Mouse (Mus musculus) megakaryocyte progenitor cell, adult 5-6 weeks (primary cell): Measurements from ENCODE around the gene Mb. TPM values are rescaled to one million over a fixed set of nuclear protein-coding genes. Genes with fewer than 3 reads are reported as not detected.

Experiments
- ATAC-seq: replicated peaks from 2 replicates; pipeline ENCODE4 v1.8.0; 2016; ENCODE audit warnings: mild to moderate bottlenecking, moderate TSS enrichment, inconsistent platforms; ENCODE audit not compliant: poor library complexity
- total RNA-seq, 2 experiments: library from RNA; stranded (forward) in 1 of 2; stranded (reverse) in 1 of 2; fragments of 157-497, 149-512 nt in 1 of 2; fragments of 200-1000 nt in 1 of 2; gene quantifications; 2 replicates each; pipeline versions ENCODE4 v1.2.3 to v1.2.4; 2015 to 2017

The Mb gene
- total RNA-seq, 2 experiments from 2014 or later: not detected

- ATAC-seq: no peak
These were observed 22.8 kb downstream of the Mb start for GRCm38 (mm10) chr15:77027675-77028074.

DNA sequence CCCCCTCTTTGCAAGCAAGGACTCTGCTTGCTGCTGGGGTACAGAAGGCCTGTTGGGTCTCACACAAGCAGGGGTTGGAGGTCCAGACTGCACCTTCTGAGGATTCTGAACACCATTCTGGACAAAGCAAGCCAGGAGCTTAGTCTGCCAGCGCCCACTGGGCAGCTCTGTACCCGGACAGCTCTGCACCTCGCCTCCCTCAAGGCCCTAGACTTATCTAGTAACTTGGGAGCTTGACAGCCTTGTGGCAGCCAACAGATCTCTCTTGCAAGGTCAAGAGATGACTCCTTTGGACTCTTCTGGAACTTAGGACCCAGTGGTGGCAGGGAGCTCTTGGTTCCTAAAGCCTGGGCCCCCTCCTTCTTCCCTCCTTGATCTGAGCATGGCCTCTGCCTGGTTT, 23.4 kb downstream of the Mb start:
- ATAC-seq: no peak

GRCm38 (mm10) chr15:77025884-77026583, 24.4 kb downstream of the Mb start:
- no peak for ATAC-seq

DNA sequence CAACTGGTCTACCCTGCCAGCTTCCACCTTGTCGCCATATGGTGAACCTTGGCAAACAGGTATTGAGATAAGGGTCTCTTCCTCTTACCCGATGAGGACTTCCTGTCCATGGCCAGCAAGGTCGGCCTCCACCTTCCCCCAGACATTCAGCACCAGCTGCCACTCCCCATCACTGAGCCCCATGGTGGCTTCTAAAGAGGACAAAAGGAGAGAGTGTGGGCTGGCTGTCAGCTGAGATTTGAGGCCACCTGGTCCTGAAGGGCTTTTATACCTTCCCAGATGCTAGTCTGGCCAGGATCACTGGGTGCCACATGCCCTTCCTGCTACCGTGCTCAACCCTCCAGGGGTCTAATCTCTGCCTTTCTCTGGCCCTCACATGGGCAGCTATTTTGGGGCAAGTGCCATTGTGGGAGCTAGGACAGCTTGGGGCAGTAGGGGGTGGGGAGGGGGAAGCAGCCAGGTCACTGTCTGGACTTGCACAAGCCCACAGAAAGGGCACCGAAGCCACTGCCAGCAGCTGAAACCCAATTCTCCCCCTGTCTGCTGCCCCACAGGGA, 28.0 kb downstream of the Mb start:
- ATAC-seq: no peak

- no peak for ATAC-seq
These were observed 28.6 kb downstream of the Mb start for GRCm38 (mm10) chr15:77021851-77022250.

- no peak for ATAC-seq
These were observed 29.4 kb downstream of the Mb start for GRCm38 (mm10) chr15:77021056-77021455.

- ATAC-seq: no peak
These were observed 30.3 kb downstream of the Mb start for GRCm38 (mm10) chr15:77020136-77020535.

DNA sequence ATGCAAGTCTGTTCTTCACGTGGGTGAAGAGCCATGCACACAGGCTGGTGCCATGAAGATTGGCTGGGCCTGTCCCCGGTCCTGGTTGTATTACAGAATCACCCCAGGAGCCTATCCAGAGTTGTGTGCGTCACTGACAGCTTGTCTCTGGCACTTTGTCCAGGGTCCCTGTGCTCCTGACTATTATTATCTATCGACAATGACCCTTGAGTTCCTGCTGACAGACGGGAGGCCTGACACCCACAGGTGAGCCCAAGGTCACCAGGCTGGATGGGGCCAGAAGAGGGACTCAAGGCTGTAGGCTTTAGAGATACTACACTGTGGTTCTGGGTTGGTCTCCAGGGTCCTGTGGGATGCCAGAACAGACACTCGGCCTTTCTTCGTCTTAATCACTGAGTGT, 30.9 kb downstream of the Mb start:
- no peak for ATAC-seq

- no peak for ATAC-seq
These were observed 31.6 kb downstream of the Mb start for GRCm38 (mm10) chr15:77018740-77019340.

DNA sequence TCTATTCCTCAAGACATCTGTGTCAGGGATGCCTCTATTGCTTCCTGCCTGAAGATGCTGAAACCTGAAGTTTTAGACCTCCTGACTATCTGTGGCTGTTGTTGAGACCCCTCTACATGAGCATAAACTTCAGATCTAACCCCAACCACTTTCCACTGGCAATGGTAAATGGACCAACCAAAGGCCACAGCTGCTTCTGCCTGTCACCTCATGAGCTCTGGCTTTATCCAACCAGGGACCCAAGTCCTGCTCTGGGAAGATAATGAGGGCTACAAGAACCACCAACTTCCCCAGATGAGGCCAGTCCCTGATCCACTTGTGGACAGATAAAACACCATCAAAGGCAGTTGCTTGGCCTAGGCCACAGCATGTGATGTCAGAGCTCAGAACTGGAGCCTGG, 32.6 kb downstream of the Mb start:
- ATAC-seq: no peak

DNA sequence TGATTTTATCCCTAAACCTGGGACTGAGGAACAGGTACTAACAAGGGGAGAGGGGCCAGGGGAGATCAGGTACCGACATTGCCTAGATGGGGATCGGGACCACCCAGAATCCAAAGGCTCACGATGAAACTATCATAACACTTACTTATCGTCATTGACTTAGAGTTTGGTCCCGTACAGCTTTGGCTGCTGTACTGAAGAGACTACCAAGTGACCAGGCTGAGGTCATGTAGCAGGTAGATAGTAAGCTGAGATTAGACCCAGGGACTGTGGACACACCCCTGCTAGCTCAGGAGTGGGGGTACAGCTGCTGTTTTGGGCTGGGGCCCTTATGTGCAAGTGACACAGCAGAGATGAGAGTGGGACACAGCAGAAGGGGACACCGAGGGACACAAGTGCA, 34.0 kb downstream of the Mb start:
- ATAC-seq: no peak

DNA sequence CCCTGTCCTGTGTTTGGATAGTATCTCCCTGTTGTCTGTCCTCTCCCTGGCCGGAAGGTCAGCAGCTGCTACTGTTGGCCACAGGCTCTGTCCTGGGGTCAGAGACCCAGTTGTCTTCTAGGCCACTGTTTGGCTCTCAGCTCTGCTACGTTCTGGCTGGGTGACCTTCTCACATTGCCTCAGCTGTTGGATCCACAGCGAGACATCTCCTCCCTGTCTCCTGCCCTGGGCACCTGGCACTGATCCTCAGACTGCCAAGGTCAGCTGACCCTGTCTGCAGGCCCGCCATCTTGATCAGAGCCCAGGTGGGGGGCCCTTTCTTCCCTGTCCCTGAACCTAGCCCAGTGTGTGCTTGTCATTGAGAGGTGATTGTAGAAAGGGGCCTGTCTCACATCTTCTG, 35.5 kb downstream of the Mb start:
- ATAC-seq: no peak

DNA sequence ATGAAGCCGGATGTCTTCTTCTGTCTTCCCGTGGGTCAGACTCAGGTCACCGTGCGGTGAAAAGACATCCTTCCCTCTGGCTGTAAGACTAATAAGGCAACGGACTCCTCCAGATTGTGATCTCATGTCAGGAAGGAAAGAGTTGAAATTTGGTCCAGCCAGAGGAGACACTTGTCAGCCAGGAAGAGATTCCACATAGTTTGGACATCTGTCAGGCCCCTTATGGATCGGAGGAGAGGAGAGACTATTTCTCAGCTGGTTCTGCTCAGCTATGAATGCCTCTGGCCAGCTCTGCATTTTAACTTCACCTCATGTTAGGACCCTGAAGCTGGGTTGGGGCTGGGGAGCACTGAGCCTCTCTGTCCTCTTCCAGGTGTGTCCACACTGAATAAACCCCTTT, 36.0 kb downstream of the Mb start:
- ATAC-seq: no peak

GRCm38 (mm10) chr15:77013753-77014241, 36.7 kb downstream of the Mb start:
- no peak for ATAC-seq

DNA sequence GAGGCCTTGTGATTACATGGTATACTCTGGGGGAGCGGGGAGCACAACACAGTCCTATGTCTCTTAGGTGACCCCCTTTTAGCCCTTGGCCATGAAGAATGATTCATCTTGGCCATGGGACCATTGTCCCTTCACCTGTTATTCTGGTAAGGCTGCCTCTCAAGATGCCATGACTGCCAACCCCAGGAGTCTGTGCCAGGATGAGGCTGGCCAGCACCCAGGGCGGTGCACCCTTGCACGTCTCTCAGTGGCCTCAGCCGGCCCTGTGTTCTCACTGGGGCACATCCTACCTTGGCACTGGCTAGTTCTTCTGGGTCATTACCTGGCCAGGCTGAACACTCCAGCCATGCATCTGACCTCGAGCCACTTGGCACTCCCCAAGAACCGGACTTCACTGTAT, 41.6 kb downstream of the Mb start:
- ATAC-seq: no peak

GRCm38 (mm10) chr15:77003868-77004215, 46.6 kb downstream of the Mb start:
- peak; percentile 37; the same call in 1 of the 2 replicates for ATAC-seq

- ATAC-seq: no peak
These were observed 47.1 kb downstream of the Mb start for GRCm38 (mm10) chr15:77003173-77003867.

DNA sequence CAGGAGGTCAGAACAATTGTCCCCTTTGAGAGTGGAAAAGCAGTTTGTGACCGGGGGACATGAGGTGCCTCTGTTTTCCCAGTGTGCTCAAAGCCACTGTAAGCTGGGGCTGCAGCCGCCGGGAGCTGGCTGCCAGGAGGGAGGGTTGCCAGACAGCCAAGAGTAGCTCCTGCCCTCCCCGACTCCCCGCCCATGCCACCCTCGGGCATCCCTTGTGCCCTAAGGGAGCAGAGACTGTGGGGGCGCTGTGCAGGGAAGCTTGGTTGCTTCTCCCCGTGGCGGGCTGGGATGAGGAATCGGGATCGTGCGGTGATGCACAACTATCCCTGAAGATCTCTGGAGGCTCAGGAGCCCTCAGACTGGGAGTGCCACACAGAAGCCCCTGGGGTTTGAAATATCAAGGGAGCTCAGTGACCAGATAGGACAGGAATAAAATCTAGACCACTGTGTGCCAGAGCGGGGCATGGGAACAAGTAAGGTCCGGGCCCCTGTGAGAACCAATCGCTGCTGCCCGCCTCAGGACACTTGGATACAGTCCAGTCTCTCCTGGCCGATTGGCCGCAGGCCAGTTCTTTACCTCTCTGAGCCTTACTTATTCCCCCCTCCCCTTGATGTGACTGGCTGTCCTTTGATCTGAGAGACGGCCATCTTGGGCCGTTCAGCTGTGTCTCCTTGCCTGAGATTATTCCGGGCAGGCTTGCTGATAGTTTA, 51.4 kb downstream of the Mb start:
- no peak for ATAC-seq

DNA sequence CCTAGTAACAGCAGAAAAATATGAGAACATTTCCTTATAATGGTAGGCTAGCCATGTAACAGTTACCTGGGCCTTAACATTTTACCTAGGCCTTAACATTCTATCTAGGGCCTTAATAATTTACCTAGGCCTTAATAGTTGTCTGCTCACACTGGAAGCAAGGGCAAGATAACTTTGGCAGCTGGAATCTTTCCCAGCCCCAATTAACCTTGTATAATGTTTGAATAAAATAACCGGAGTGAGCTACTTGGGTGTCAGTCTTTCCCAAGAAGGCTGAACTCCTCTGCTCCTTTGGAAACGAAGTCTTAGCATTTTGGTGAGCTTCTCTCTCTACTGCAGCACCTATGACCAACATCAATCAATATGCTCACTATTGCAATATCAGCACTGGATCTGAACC, 52.4 kb downstream of the Mb start:
- no peak for ATAC-seq

- no peak for ATAC-seq
These were observed 56.1 kb downstream of the Mb start for GRCm38 (mm10) chr15:76994413-76994812.

DNA sequence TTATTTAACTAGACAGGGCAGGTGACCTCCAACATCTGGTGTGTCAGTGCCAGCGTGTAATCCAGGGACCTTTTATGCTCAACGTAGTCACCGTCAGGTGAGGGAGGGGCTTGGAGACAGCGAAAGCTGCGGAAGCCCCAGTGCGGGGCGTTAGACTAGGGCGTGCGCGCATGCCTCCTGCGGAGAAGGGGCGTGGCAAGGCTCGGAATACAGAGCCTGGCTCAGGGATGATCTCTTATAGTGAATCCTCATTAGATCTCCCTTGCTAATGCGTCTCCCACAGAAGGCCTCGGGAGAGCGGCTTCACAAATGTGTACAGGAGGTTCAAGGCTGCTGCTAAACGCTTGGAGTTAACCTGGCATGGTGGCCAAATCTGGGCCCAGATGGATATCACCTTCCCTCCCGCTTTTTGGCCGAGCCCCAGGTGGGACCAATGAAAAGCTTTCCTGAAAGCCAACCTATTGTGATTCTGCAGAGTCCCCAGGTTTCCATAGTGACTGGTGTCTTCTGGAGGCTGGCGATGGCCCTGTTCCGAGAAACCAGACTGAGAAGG, 62.9 kb downstream of the Mb start:
- ATAC-seq: no peak
